Mouse (Mus musculus) olfactory bulb, adult 2 months (tissue): ENCODE measurements at regions not wholly inside any gene's neighbourhood (a gene's known extent, or its start where the extent isn't known, plus 50 kb on each side); places are given as distances from the start of the nearest gene placed in this dataset.

Experiments used
- CTCF ChIP-seq: fragments of 200-500 bp; IDR thresholded peaks from 2 replicates; pipeline ENCODE4 v1.5.1; 2012; ENCODE audit warnings: low read depth, mild to moderate bottlenecking, low read length, moderate library complexity; ENCODE audit not compliant: insufficient read depth
- POLR2A ChIP-seq: fragments of 200-500 bp; IDR thresholded peaks from 2 replicates; pipeline ENCODE4 v1.6.1; 2012; ENCODE audit warnings: mild to moderate bottlenecking, low read depth, low read length, moderate library complexity; ENCODE audit not compliant: insufficient read depth

GRCm38 (mm10) chr9:61554611-61555010 lies 182.4 kb downstream of the Tle3 start:
- TF ChIP-seq CTCF (no peak), POLR2A (no peak)
